Mouse (Mus musculus) hindbrain, embryonic 15.5 days (tissue): ENCODE measurements around the gene Cntrl. TPM values are rescaled to one million over a fixed set of nuclear protein-coding genes. Genes with fewer than 3 reads are reported as not detected.
A peak's percentile ranks its signal among the peaks of the same experiment; 100 is the strongest.

Experiments used
- ATAC-seq: fragments of 200-750 bp; cut with Nextera tagmentation; 2 replicates; pipeline ENCODE4 v1.8.0; 2017; ENCODE audit warnings: low read depth, moderate number of reproducible peaks, moderate TSS enrichment; ENCODE audit not compliant: low FRiP score
- H3K27ac ChIP-seq: fragments of 300-500 bp; sonication (generic); replicated peaks from 2 replicates; pipeline ENCODE4 v1.5.1; 2015; ENCODE audit warnings: mild to moderate bottlenecking, inconsistent platforms
- H3K27me3 ChIP-seq: fragments of 300-500 bp; sonication (generic); 2 replicates; pipeline ENCODE4 v1.6.1; 2015; ENCODE audit warnings: control low read depth, inconsistent platforms
- H3K36me3 ChIP-seq: fragments of 300-500 bp; sonication (generic); 2 replicates; pipeline ENCODE4 v1.6.1; 2015; ENCODE audit warnings: control low read depth, inconsistent platforms
- H3K4me1 ChIP-seq: fragments of 300-500 bp; sonication (generic); replicated peaks from 2 replicates; pipeline ENCODE4 v1.6.1; 2015; ENCODE audit warnings: control low read depth, inconsistent platforms
- H3K4me2 ChIP-seq: fragments of 300-500 bp; sonication (generic); 2 replicates; pipeline ENCODE4 v1.6.1; 2015; ENCODE audit warnings: moderate library complexity, mild to moderate bottlenecking, inconsistent platforms
- H3K4me3 ChIP-seq: fragments of 300-500 bp; sonication (generic); 2 replicates; pipeline ENCODE4 v1.5.1; 2015; ENCODE audit warnings: mild to moderate bottlenecking, inconsistent platforms
- H3K9ac ChIP-seq: fragments of 300-500 bp; sonication (generic); 2 replicates; pipeline ENCODE4 v1.6.1; 2015; ENCODE audit warnings: inconsistent platforms
- H3K9me3 ChIP-seq: fragments of 300-500 bp; sonication (generic); 2 replicates; pipeline ENCODE4 v1.6.1; 2016; ENCODE audit warnings: control low read depth, inconsistent platforms
- WGBS: fragments of 180-500 bp; shearing (Covaris S2); methylation state at CpG from one replicate; pipeline ENCODE4 v1.1.7; 2015; 5-methylcytosine and 5-hydroxymethylcytosine counted together
- polyA plus RNA-seq: library from polyadenylated mRNA; unstranded; fragments of >200 nt; fragmentation: Nextera tagmentation; extraction: Ambion mirVana; gene quantifications from 2 replicates; pipeline ENCODE4 v1.2.1, GENCODE M21; 2015

The Cntrl gene
- polyA plus RNA-seq, 1 experiment from 2014 or later = 9.3 TPM

DNA sequence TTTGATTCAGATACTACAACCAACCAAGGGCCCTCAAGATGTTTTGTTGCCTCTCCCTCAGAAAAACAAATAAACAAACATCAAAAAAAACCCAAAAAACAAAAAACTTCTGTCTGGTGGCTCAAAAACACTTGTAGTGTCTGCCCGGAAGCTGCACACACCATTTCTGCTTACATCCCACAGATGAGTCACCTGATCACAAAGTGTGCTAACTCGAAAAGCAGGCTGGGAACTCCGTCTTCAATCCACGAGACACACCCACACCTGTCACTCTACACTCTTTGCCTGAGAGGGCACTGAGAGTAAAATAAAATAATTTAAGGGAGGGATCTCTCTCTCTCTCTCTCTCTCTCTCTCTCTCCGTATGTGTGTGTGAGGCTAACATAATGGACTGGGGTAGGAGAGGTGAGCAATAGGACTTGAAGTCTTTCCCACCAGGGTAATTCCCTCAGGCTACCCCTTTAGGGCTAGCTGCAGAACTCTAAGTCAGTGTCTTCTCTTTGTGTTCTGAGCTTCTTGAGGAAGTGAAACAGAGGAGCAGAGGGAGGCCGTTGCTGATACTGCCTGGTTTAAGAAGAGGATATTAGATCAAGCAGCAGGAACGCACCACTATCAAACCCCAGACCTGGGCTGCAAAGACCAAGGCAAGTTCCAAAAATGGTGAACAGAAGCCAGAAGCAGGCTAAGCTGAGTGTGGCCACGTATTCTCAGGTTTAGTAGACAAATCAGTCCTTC, 99.8 kb downstream of the Cntrl start:
- ATAC-seq = no peak
- Histone ChIP-seq H3K4me2 (no peak overlapping the region), H3K27ac (no peak overlapping the region), H3K27me3 (no peaks in the 10 kb centered on the region), H3K4me1 (no peaks in the 10 kb centered on the region), H3K4me3 (no peak overlapping the region), H3K9ac (no peak overlapping the region), H3K9me3 (no peaks in the 10 kb centered on the region), H3K36me3 (no peaks in the 10 kb centered on the region)
- 84% methylated on average over 8 of the region's 8 CpGs for WGBS

DNA sequence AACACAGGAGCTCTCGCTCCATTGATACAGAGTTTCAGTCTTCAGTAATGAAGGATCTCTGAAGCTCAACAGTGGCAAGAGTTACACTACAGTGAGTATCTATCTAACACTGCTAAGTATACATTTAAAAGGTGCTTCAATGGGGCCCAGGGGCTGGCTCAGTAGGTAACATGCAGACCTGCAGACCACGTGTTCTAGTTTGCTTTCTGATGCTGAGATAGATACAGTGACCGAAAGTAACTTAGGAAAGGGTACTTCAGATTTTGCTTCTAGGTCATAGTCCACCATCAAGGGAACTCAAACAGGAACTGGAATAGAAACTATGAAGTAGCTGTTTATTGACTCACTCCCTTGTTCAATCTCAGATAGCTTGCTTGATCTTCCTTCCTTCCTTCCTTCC, 102.4 kb downstream of the Cntrl start:
- Histone ChIP-seq H3K9me3 (no peaks in the 10 kb centered on the region), H3K27me3 (no peaks in the 10 kb centered on the region), H3K4me3 (no peak overlapping the region), H3K9ac (no peak overlapping the region), H3K4me2 (no peak overlapping the region), H3K27ac (no peak overlapping the region), H3K4me1 (peaks cover 10% of the 10 kb centered on the region; the same call in 1 of the 2 replicates), H3K36me3 (no peaks in the 10 kb centered on the region)
- WGBS = 83% methylated on average over 3 of the region's 3 CpGs
- ATAC-seq = no peak

DNA sequence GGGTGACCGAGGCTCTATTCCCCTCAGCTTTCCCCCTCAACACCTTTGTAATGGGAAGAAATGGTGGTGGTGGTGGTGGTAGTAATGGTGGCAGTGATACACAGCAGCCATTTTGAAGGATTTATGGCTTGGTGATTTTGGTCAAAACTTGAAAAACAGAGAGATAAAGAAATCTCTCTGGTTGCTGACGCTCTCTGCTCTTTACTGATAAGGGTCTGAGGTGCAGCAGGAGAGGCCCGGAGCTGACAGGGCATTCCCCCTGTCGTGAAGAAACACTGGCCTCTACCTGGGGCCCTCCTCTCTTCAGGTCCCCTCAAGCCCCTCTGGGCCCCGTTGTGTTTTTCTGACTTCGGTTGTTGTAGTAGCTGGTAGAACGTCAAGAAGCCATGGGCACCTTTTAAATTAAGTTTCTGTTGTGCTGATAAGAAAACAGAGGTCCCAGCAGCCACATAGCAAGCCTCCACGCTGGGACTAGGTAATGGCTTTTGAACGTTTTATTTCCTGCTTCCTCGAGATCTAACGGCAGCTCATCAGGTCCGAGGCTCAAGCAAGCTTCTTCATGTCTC, 104.1 kb downstream of the Cntrl start:
- Histone ChIP-seq H3K9me3 (no peaks in the 10 kb centered on the region), H3K27me3 (no peaks in the 10 kb centered on the region), H3K4me2 (no peak overlapping the region), H3K4me3 (no peak overlapping the region), H3K36me3 (no peaks in the 10 kb centered on the region), H3K4me1 (peaks cover 10% of the 10 kb centered on the region; the same call in 1 of the 2 replicates), H3K27ac (no peak overlapping the region), H3K9ac (no peak overlapping the region)
- no peak for ATAC-seq
- WGBS = 87% methylated on average over 12 of the region's 12 CpGs

DNA sequence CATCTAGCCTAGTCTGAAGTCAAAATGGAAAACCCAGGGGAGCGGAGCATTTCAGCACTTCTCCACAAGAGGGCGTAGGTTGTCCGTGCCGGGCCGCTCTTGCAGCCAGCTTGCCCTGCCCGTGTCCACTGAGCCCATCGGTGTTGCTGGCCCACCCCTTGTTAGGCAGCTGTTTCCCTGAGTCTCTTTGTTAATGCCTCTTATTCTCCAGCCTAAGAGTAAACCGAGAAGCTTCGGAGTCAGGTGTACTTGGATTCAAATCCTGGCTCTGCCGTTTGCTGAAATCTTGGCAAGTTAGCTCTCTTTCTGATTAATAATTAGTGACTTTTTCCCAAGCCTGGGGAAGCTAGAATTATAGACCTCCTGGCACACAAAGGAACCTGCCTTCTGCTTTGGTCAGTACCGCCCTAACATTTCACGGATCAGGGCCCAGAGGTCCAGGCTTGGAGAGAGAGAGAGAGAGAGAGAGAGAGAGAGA, 105.6 kb downstream of the Cntrl start:
- Histone ChIP-seq H3K4me1 (peaks cover 10% of the 10 kb centered on the region; the same call in 1 of the 2 replicates), H3K9me3 (no peaks in the 10 kb centered on the region), H3K27ac (no peak overlapping the region), H3K4me3 (no peak overlapping the region), H3K9ac (no peak overlapping the region), H3K36me3 (no peaks in the 10 kb centered on the region), H3K4me2 (peak overlapping the region; percentile 45), H3K27me3 (no peaks in the 10 kb centered on the region)
- ATAC-seq = peak; percentile 78
- 2% methylated on average over 12 of the region's 12 CpGs for WGBS

DNA sequence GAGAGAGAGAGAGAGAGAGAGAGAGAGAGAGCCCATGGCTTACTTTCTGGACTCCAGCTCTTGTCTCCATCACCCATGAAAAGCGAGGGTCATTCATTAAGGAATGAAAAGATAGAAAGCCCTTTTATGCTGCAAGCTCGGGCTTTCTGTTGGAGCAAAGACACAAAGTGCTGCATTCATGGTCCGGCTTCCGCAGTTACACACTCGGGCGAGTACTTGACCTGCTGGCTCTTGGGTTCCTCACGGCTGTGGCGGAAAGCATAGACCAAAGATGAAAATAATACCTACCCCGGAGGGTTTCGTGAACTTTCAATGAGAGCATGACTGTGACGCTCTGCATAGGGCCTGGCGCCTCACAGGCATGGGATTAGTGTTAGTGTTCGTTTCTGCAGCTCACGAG, 106.1 kb downstream of the Cntrl start:
- H3K27me3 ChIP-seq = no peaks in the 10 kb centered on the region
- no peak overlapping the region for H3K4me3 ChIP-seq
- peaks cover 10% of the 10 kb centered on the region; the same call in 1 of the 2 replicates for H3K4me1 ChIP-seq
- no peaks in the 10 kb centered on the region for H3K9me3 ChIP-seq
- H3K9ac ChIP-seq = no peak overlapping the region
- ATAC-seq = no peak
- no peak overlapping the region for H3K27ac ChIP-seq
- no peaks in the 10 kb centered on the region for H3K36me3 ChIP-seq
- H3K4me2 ChIP-seq = peak overlapping the region; percentile 45; the same call in 1 of the 2 replicates
- 31% methylated on average over 14 of the region's 14 CpGs for WGBS

DNA sequence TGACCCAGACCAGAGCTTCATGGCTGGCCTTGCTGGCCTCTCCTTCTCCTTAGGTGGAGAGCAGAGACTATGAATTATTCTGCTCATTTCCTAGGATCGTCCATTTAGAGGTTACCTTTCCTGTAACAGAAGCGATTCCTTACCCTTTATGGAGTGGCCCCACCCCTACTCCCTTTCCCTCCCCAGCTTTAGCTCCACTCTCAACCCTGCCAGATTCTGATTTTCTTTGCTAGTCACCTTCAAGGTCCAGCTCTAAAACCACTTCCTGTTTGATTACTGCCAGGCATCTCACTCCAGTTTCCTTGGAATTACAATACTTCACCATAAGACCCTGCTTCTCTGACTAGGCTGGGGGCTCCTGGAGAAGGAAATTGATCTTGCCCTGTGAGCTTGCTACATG, 107.4 kb downstream of the Cntrl start:
- peaks cover 10% of the 10 kb centered on the region; the same call in 1 of the 2 replicates for H3K4me1 ChIP-seq
- no peaks in the 10 kb centered on the region for H3K27me3 ChIP-seq
- no peak overlapping the region for H3K27ac ChIP-seq
- H3K4me2 ChIP-seq = no peak overlapping the region
- WGBS = 92% methylated on average over 2 of the region's 2 CpGs
- no peak for ATAC-seq
- no peaks in the 10 kb centered on the region for H3K9me3 ChIP-seq
- no peak overlapping the region for H3K4me3 ChIP-seq
- H3K36me3 ChIP-seq = no peaks in the 10 kb centered on the region
- no peak overlapping the region for H3K9ac ChIP-seq

DNA sequence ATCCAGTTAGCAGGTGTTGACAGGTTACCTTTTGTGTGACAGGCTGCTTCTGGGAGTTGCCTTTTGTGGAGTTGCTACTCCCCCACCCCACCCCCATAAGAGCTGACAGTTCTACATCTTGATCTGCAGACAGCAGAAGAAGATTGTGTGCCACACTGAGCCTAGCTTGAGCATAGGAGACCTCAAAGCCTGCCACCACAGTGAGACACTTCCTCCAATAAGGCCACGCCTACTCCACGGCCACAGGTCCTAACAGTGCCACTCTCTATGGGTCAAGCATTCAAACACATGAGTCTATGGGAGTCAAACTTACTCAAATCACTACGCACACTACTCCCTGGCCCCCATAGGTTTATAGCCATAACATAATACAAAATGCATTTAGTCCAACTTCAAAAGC, 109.4 kb downstream of the Cntrl start:
- no peak overlapping the region for H3K4me3 ChIP-seq
- H3K9me3 ChIP-seq = no peaks in the 10 kb centered on the region
- ATAC-seq = no peak
- peaks cover 10% of the 10 kb centered on the region; the same call in 1 of the 2 replicates for H3K4me1 ChIP-seq
- no peak overlapping the region for H3K27ac ChIP-seq
- H3K36me3 ChIP-seq = no peaks in the 10 kb centered on the region
- H3K9ac ChIP-seq = no peak overlapping the region
- no peaks in the 10 kb centered on the region for H3K27me3 ChIP-seq
- no peak overlapping the region for H3K4me2 ChIP-seq
- 97% methylated on average over 3 of the region's 3 CpGs for WGBS

DNA sequence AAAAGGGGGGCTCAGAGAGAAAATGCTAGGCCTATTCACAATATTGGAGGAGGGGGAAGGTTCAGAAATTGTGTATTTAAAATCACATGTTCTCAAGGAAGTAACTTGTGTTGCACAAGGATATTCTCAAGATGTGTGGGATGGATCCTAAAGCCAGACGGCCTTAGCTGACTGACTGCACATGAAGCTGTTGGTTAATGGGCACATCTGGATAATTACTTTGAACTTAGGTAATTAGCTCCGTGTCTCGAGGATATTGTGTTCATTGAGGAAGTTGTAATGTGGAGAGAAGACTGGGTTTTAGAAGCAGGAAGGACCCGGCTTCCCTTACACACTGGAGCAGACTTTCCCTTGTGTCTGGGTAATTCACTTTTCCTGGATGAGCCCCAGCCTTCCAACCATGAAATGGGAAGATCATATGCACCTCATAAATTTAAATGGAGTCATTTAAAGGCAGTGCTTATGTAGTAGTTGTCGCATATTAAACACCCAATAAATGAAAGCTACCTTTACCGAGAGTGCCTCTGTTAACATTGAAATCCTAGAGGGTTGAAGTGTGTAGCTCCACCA, 113.6 kb downstream of the Cntrl start:
- ATAC-seq = no peak
- Histone ChIP-seq H3K4me3 (no peak overlapping the region), H3K9me3 (no peaks in the 10 kb centered on the region), H3K4me2 (no peak overlapping the region), H3K9ac (no peak overlapping the region), H3K27ac (no peak overlapping the region), H3K4me1 (no peaks in the 10 kb centered on the region), H3K27me3 (no peaks in the 10 kb centered on the region), H3K36me3 (no peaks in the 10 kb centered on the region)
- 63% methylated on average over 6 of the region's 6 CpGs for WGBS

DNA sequence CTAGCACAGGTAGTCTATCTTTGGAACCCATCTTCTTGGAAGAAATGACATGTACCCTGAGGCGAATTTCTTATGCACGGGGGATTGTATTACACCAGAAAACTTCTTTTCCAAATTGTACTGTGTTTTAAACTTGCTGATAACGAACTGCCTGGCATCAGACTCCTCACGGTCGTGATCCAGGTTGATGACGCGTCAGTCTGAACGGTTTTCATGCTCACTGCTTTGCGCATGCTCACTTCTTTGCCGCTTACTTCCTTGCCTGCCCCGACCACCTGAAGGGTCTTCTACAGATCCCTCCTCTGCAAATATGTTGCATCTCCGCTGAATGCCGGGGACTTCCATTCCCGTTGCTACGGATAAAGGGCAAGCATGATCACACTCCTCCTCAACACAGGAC, 115.0 kb downstream of the Cntrl start:
- no peak for ATAC-seq
- 90% methylated on average over 15 of the region's 15 CpGs for WGBS

DNA sequence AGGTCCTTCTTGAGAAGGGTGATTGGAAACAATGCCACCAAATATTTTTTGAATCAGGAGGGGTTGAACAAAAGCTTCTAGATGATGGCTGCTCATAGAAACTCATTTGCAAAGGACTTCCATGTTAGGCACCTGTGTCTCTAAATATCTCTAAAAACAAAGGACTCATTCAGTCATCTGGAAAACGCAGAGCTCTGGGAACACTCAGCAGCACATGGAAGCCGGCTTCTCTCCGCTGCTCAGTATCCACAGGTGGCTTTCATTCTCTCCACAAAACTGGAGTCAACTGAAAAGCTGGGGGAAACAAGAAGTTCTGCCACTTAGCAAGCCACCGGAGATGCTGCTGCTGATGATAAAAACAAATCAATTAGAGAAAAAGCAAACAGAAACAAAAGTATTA, 118.9 kb downstream of the Cntrl start:
- Histone ChIP-seq H3K4me1 (peaks cover 2% of the 10 kb centered on the region; the same call in 1 of the 2 replicates), H3K4me3 (no peak overlapping the region), H3K27me3 (no peaks in the 10 kb centered on the region), H3K36me3 (no peaks in the 10 kb centered on the region), H3K27ac (no peak overlapping the region), H3K9me3 (no peaks in the 10 kb centered on the region), H3K9ac (no peak overlapping the region), H3K4me2 (no peak overlapping the region)
- 54% methylated on average over 4 of the region's 4 CpGs for WGBS
- ATAC-seq = no peak

More for the DNA sequence above, 115.0 kb downstream of the Cntrl start:
- Histone ChIP-seq H3K27ac (no peak overlapping the region), H3K9ac (no peak overlapping the region), H3K9me3 (no peaks in the 10 kb centered on the region), H3K36me3 (no peaks in the 10 kb centered on the region), H3K27me3 (no peaks in the 10 kb centered on the region), H3K4me2 (no peak overlapping the region), H3K4me3 (no peak overlapping the region), H3K4me1 (no peaks in the 10 kb centered on the region)
